11 mouse cellular contexts compared by ENCODE assay signal in the genomic region with DNA sequence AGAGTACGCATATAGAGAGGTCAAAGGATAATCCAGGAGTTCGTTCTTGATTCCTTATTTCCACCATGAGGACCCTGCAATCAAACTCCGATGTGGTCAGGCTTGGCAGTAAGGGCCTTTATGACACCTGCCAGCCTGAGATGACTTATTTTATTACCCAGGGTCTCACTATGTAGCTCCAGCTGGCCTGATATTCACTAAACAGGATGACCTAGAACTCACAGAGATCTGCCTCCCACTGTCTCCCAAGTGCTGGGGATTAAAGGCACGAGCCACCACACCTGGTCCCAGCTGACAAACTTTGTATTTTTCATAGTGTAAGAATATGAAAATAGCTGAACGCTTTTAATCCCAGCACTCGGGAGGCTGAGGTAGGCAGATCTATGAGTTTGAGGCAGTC. TPM values are rescaled to one million over a fixed set of nuclear protein-coding genes. Genes with fewer than 3 reads are reported as not detected.
DNase-seq lines count a peak whose midpoint lies in the region; ATAC-seq and TF ChIP-seq lines count a peak whose summit lies in the region.
"Had no signal": no experiment of that assay in that cellular context is flagged by ENCODE, and none has a peak within 500 bp of the region (broad histone marks: within the 10 kb centered on the region; RNA-seq: fewer than 3 reads in every experiment).

No protein-coding gene starts in this region.

- H3K79me2 ChIP-seq in heart, adult 2 months (replicated peaks; ENCODE audit: control insufficient read depth, insufficient read depth, low read length), result no peaks in the 10 kb centered on the region

- H3K27me3 ChIP-seq in heart, embryonic 11.5 days (ENCODE audit: control insufficient read depth, insufficient read depth, low read length), result no peaks in the 10 kb centered on the region; the same call in 1 of the 2 replicates
- no peaks in the 10 kb centered on the region for H3K27me3 ChIP-seq in heart, adult 2 months (ENCODE audit: control insufficient read depth, insufficient read depth, low read length)
- no peaks in the 10 kb centered on the region for H3K27me3 ChIP-seq in lung, embryonic 14.5 days (ENCODE audit: insufficient read depth, low read length)
- no peaks in the 10 kb centered on the region for H3K27me3 ChIP-seq in lung, postnatal 0 days (replicated peaks; ENCODE audit: insufficient read depth, low read length)
- H3K27me3 ChIP-seq in hindbrain, embryonic 16.5 days (replicated peaks; ENCODE audit: control insufficient read depth, insufficient read depth, low read length), result no peaks in the 10 kb centered on the region
- no peaks in the 10 kb centered on the region for H3K27me3 ChIP-seq in stomach, embryonic 15.5 days (replicated peaks)

- no peak for TF ChIP-seq POLR2A in heart, adult 2 months (IDR thresholded peaks at IDR 0.05; ENCODE audit: insufficient read depth, low read depth, low read length)

- no peaks in the 10 kb centered on the region for H3K36me3 ChIP-seq in heart, embryonic 11.5 days (ENCODE audit: control insufficient read depth, insufficient read depth, low read length)
- H3K36me3 ChIP-seq in heart, adult 2 months (ENCODE audit: control insufficient read depth, insufficient read depth, low read length), result no peaks in the 10 kb centered on the region
- no peaks in the 10 kb centered on the region for H3K36me3 ChIP-seq in lung, embryonic 14.5 days (ENCODE audit: insufficient read depth)
- H3K36me3 ChIP-seq in lung, postnatal 0 days (ENCODE audit: insufficient read depth, low read length), result no peaks in the 10 kb centered on the region
- H3K36me3 ChIP-seq in hindbrain, embryonic 16.5 days (ENCODE audit: control insufficient read depth, insufficient read depth, low read length), result no peaks in the 10 kb centered on the region
- no peaks in the 10 kb centered on the region for H3K36me3 ChIP-seq in stomach, embryonic 15.5 days

- TF ChIP-seq CTCF in heart, adult 2 months (IDR thresholded peaks at IDR 0.05), result no peak
- no peak for TF ChIP-seq CTCF in lung, embryonic 14.5 days (IDR thresholded peaks at IDR 0.05; ENCODE audit: low read depth)
- no peak for TF ChIP-seq CTCF in lung, postnatal 0 days (IDR thresholded peaks at IDR 0.05)

- WGBS in heart, embryonic 11.5 days (ENCODE audit: insufficient replicate concordance), result 67% methylated on average over 6 of the region's 6 CpGs
- WGBS in heart, adult 2 months, result 76% methylated on average over 6 of the region's 6 CpGs
- WGBS in lung, embryonic 14.5 days, result 64% methylated on average over 6 of the region's 6 CpGs
- 68% methylated on average over 6 of the region's 6 CpGs for WGBS in lung, postnatal 0 days
- WGBS in hindbrain, embryonic 16.5 days, result 66% methylated on average over 6 of the region's 6 CpGs
- WGBS in stomach, embryonic 15.5 days, result 60% methylated on average over 6 of the region's 6 CpGs

- H3K9ac ChIP-seq in heart, embryonic 11.5 days (ENCODE audit: low read depth, low read length), result no peak overlapping the region
- no peak overlapping the region for H3K9ac ChIP-seq in heart, adult 2 months (ENCODE audit: low read depth, low read length)
- no peak overlapping the region for H3K9ac ChIP-seq in lung, embryonic 14.5 days
- H3K9ac ChIP-seq in lung, postnatal 0 days (replicated peaks; ENCODE audit: low read depth), result no peak overlapping the region
- no peak overlapping the region for H3K9ac ChIP-seq in hindbrain, embryonic 16.5 days (ENCODE audit: low read depth, low read length)
- H3K9ac ChIP-seq in stomach, embryonic 15.5 days, result no peak overlapping the region
- H3K9ac ChIP-seq: liver, embryonic 14.5 days had no signal

- H3K4me2 ChIP-seq in heart, embryonic 11.5 days, result peak overlapping the region; percentile 70
- 0 out of 2 replicates have a peak overlapping the region, but pooled peaks have one; percentile 83 for H3K4me2 ChIP-seq in lung, embryonic 14.5 days
- no peak overlapping the region for H3K4me2 ChIP-seq in lung, postnatal 0 days (replicated peaks; ENCODE audit: low read depth, low read length)
- H3K4me2 ChIP-seq in hindbrain, embryonic 16.5 days (ENCODE audit: low read length), result peak overlapping the region; percentile 68
- 0 out of 2 replicates have a peak overlapping the region, but pooled peaks have one; percentile 69 for H3K4me2 ChIP-seq in stomach, embryonic 15.5 days

- H3K4me3 ChIP-seq in heart, embryonic 11.5 days (ENCODE audit: low read depth, low read length), result no peak overlapping the region
- H3K4me3 ChIP-seq in heart, adult 2 months, result no peak overlapping the region
- H3K4me3 ChIP-seq in lung, embryonic 14.5 days (ENCODE audit: low read depth, low read length), result no peak overlapping the region
- H3K4me3 ChIP-seq in lung, postnatal 0 days (ENCODE audit: low read depth, low read length), result no peak overlapping the region
- no peak overlapping the region; the same call in 1 of the 2 replicates for H3K4me3 ChIP-seq in hindbrain, embryonic 16.5 days (ENCODE audit: low read length)
- no peak overlapping the region for H3K4me3 ChIP-seq in stomach, embryonic 15.5 days (replicated peaks)

- TF ChIP-seq EP300 in heart, adult 2 months (IDR thresholded peaks at IDR 0.05; ENCODE audit: insufficient read depth, low read depth, low read length), result no peak
- TF ChIP-seq EP300 in lung, postnatal 0 days (IDR thresholded peaks at IDR 0.05), result no peak

- no peaks in the 10 kb centered on the region for H3K9me3 ChIP-seq in heart, embryonic 11.5 days (replicated peaks; ENCODE audit: control insufficient read depth, low read length)
- no peaks in the 10 kb centered on the region for H3K9me3 ChIP-seq in lung, embryonic 14.5 days (ENCODE audit: low read depth, low read length)
- no peaks in the 10 kb centered on the region for H3K9me3 ChIP-seq in lung, postnatal 0 days (ENCODE audit: low read length)
- H3K9me3 ChIP-seq in hindbrain, embryonic 16.5 days (ENCODE audit: control insufficient read depth, low read length), result no peaks in the 10 kb centered on the region
- H3K9me3 ChIP-seq in stomach, embryonic 15.5 days, result no peaks in the 10 kb centered on the region

- DNase-seq in heart, adult 2 months, result no peak
- DNase-seq in lung, embryonic 14.5 days, result no peak
- no peak for DNase-seq in lung, postnatal 0 days (ENCODE audit: low spot score)
- no peak for DNase-seq in left cerebral cortex, adult 18-20 months (ENCODE audit: low spot score in 2 of 2)
- DNase-seq in ovary, postnatal 36 days (ENCODE audit: low spot score), result no peak

- 0 out of 2 replicates have a peak, but pooled peaks cover 2% of the 10 kb centered on the region for H3K4me1 ChIP-seq in heart, embryonic 11.5 days (ENCODE audit: control insufficient read depth, insufficient read depth, low read length)
- H3K4me1 ChIP-seq in heart, adult 2 months (ENCODE audit: control insufficient read depth, insufficient read depth, low read length), result peaks cover 1% of the 10 kb centered on the region; the same call in 1 of the 2 replicates
- H3K4me1 ChIP-seq in lung, embryonic 14.5 days (ENCODE audit: insufficient read depth), result no peaks in the 10 kb centered on the region
- H3K4me1 ChIP-seq in lung, postnatal 0 days (ENCODE audit: insufficient read depth, low read depth, low read length), result peaks cover 7% of the 10 kb centered on the region; the same call in 1 of the 2 replicates
- H3K4me1 ChIP-seq in hindbrain, embryonic 16.5 days (ENCODE audit: control insufficient read depth, insufficient read depth, low read depth, low read length), result 0 out of 2 replicates have a peak, but pooled peaks cover 5% of the 10 kb centered on the region
- H3K4me1 ChIP-seq in stomach, embryonic 15.5 days, result 0 out of 2 replicates have a peak, but pooled peaks cover 4% of the 10 kb centered on the region

- intact Hi-C loops in heart, adult 2 months (cut with DNase I), result no loop called here

- no peak for ATAC-seq in heart, embryonic 11.5 days (replicated peaks; ENCODE audit: insufficient number of reproducible peaks, low FRiP score, low TSS enrichment)
- no peak for ATAC-seq in lung, embryonic 14.5 days (ENCODE audit: insufficient read depth)
- no peak for ATAC-seq in lung, postnatal 0 days
- no peak for ATAC-seq in hindbrain, embryonic 16.5 days
- ATAC-seq in stomach, embryonic 15.5 days (ENCODE audit: insufficient read depth, low FRiP score, low read depth), result no peak

- H3K27ac ChIP-seq in heart, embryonic 11.5 days (ENCODE audit: low read depth, low read length), result no peak overlapping the region
- H3K27ac ChIP-seq in heart, adult 2 months, result no peak overlapping the region
- H3K27ac ChIP-seq in lung, embryonic 14.5 days (ENCODE audit: low read depth), result no peak overlapping the region
- no peak overlapping the region for H3K27ac ChIP-seq in lung, postnatal 0 days (ENCODE audit: low read length)
- H3K27ac ChIP-seq in hindbrain, embryonic 16.5 days (ENCODE audit: low read depth, low read length), result peak overlapping the region; percentile 87; the same call in 1 of the 2 replicates
- no peak overlapping the region for H3K27ac ChIP-seq in stomach, embryonic 15.5 days
- H3K27ac ChIP-seq: liver, embryonic 14.5 days had no signal

RNA-seq across cellular contexts. Expression of a gene that starts 0.6 kb away (rescaled TPM):
- 4.3 TPM in 2 replicates for polyA plus RNA-seq in heart, embryonic 11.5 days (2014; fragmentation: Nextera tagmentation; extraction: Ambion mirVana)
- total RNA-seq in heart, adult 2 months (2021), result 1 to 10 TPM; 3.5 TPM
- 2.1 and 2.9 TPM in 2 replicates for polyA plus RNA-seq in heart, adult 2 months (2012; rRNA removed)
- polyA plus RNA-seq in lung, embryonic 14.5 days (2014; fragmentation: Nextera tagmentation; extraction: Ambion mirVana), result 2.7 and 4.1 TPM in 2 replicates
- 1.9 and 2.3 TPM in 2 replicates for polyA plus RNA-seq in lung, postnatal 0 days (2015; fragmentation: Nextera tagmentation; extraction: Ambion mirVana)
- 56.9 and 60.3 TPM in 2 replicates for polyA plus RNA-seq in hindbrain, embryonic 16.5 days (2015; fragmentation: Nextera tagmentation; extraction: Ambion mirVana)
- polyA plus RNA-seq in stomach, embryonic 15.5 days (2015; fragmentation: Nextera tagmentation; extraction: Ambion mirVana), result 3.4 and 3.8 TPM in 2 replicates
- total RNA-seq in left cerebral cortex, adult 18-20 months (2021), result 10 to 100 TPM; 48.6 to 54.5 TPM

RNA-seq across cellular contexts. Expression of a gene that starts 15.2 kb away (rescaled TPM):
- 0.46 and 0.70 TPM in 2 replicates for polyA plus RNA-seq in heart, embryonic 11.5 days (2014; fragmentation: Nextera tagmentation; extraction: Ambion mirVana)
- total RNA-seq in heart, adult 2 months (2021), result 1 to 10 TPM; 1.3 to 1.5 TPM
- 3.1 and 4.0 TPM in 2 replicates for polyA plus RNA-seq in heart, adult 2 months (2012; rRNA removed)
- 0.84 and 1.0 TPM in 2 replicates for polyA plus RNA-seq in lung, embryonic 14.5 days (2014; fragmentation: Nextera tagmentation; extraction: Ambion mirVana)
- 0.24 and 0.56 TPM in 2 replicates for polyA plus RNA-seq in lung, postnatal 0 days (2015; fragmentation: Nextera tagmentation; extraction: Ambion mirVana)
- 8.7 and 11.2 TPM in 2 replicates for polyA plus RNA-seq in hindbrain, embryonic 16.5 days (2015; fragmentation: Nextera tagmentation; extraction: Ambion mirVana)
- 2.0 and 2.6 TPM in 2 replicates for polyA plus RNA-seq in stomach, embryonic 15.5 days (2015; fragmentation: Nextera tagmentation; extraction: Ambion mirVana)
- 100 to 1,000 TPM; 158 to 160 TPM for total RNA-seq in left cerebral cortex, adult 18-20 months (2021)

RNA-seq across cellular contexts. Expression of a gene that starts 16.0 kb away (rescaled TPM):
- 6.2 TPM in 2 replicates for polyA plus RNA-seq in heart, embryonic 11.5 days (2014; fragmentation: Nextera tagmentation; extraction: Ambion mirVana)
- total RNA-seq in heart, adult 2 months (2021), result 10 to 100 TPM; 14.3 to 28.1 TPM
- polyA plus RNA-seq in heart, adult 2 months (2012; rRNA removed), result 24.4 and 26.7 TPM in 2 replicates
- 15.9 and 18.0 TPM in 2 replicates for polyA plus RNA-seq in lung, embryonic 14.5 days (2014; fragmentation: Nextera tagmentation; extraction: Ambion mirVana)
- 12.3 and 14.2 TPM in 2 replicates for polyA plus RNA-seq in lung, postnatal 0 days (2015; fragmentation: Nextera tagmentation; extraction: Ambion mirVana)
- polyA plus RNA-seq in hindbrain, embryonic 16.5 days (2015; fragmentation: Nextera tagmentation; extraction: Ambion mirVana), result 9.3 and 9.5 TPM in 2 replicates
- polyA plus RNA-seq in stomach, embryonic 15.5 days (2015; fragmentation: Nextera tagmentation; extraction: Ambion mirVana), result 19.7 and 23.5 TPM in 2 replicates
- total RNA-seq in left cerebral cortex, adult 18-20 months (2021), result 10 to 100 TPM; 14.2 to 16.7 TPM
- polyA plus RNA-seq: inflammation-experienced regulatory T-cells, adult 6 months had no signal

RNA-seq across cellular contexts. Expression of a gene that starts 20.1 kb away (rescaled TPM):
- 0.13 and 0.39 TPM in 2 replicates for polyA plus RNA-seq in heart, embryonic 11.5 days (2014; fragmentation: Nextera tagmentation; extraction: Ambion mirVana)
- total RNA-seq in heart, adult 2 months (2021), result not detected
- 0.14 TPM in 1 of 2 replicates, not detected in the other for polyA plus RNA-seq in heart, adult 2 months (2012; rRNA removed)
- 0.11 TPM in 1 of 2 replicates, not detected in the other for polyA plus RNA-seq in lung, embryonic 14.5 days (2014; fragmentation: Nextera tagmentation; extraction: Ambion mirVana)
- 0.06 and 0.20 TPM in 2 replicates for polyA plus RNA-seq in lung, postnatal 0 days (2015; fragmentation: Nextera tagmentation; extraction: Ambion mirVana)
- polyA plus RNA-seq in hindbrain, embryonic 16.5 days (2015; fragmentation: Nextera tagmentation; extraction: Ambion mirVana), result 0.32 and 0.60 TPM in 2 replicates
- polyA plus RNA-seq in stomach, embryonic 15.5 days (2015; fragmentation: Nextera tagmentation; extraction: Ambion mirVana), result 0.19 and 0.34 TPM in 2 replicates
- total RNA-seq in left cerebral cortex, adult 18-20 months (2021), result under 1 TPM in 1 of 2 experiments, not detected in 1; 0.28 TPM
- total RNA-seq: layer of hippocampus, postnatal 10 days had no signal
- polyA plus RNA-seq: liver, embryonic 14.5 days had no signal

RNA-seq across cellular contexts. Expression of a gene that starts 35.4 kb away (rescaled TPM):
- polyA plus RNA-seq in heart, embryonic 11.5 days (2014; fragmentation: Nextera tagmentation; extraction: Ambion mirVana), result 82.1 and 83.5 TPM in 2 replicates
- 10 to 100 TPM; 22.7 to 23.6 TPM for total RNA-seq in heart, adult 2 months (2021)
- 14.2 and 17.2 TPM in 2 replicates for polyA plus RNA-seq in heart, adult 2 months (2012; rRNA removed)
- 89.8 and 96.0 TPM in 2 replicates for polyA plus RNA-seq in lung, embryonic 14.5 days (2014; fragmentation: Nextera tagmentation; extraction: Ambion mirVana)
- polyA plus RNA-seq in lung, postnatal 0 days (2015; fragmentation: Nextera tagmentation; extraction: Ambion mirVana), result 25.8 TPM in 2 replicates
- polyA plus RNA-seq in hindbrain, embryonic 16.5 days (2015; fragmentation: Nextera tagmentation; extraction: Ambion mirVana), result 79.6 and 80.2 TPM in 2 replicates
- polyA plus RNA-seq in stomach, embryonic 15.5 days (2015; fragmentation: Nextera tagmentation; extraction: Ambion mirVana), result 58.5 and 64.0 TPM in 2 replicates
- 10 to 100 TPM; 44.5 to 53.3 TPM for total RNA-seq in left cerebral cortex, adult 18-20 months (2021)

Comparison
In these comparisons a context has a peak if more than half of its experiments do, and no peak if none do; other contexts are left out.
1. RNA of a gene that starts 0.6 kb away (polyA plus RNA-seq): 56.9 to 60.3 TPM in hindbrain, embryonic 16.5 days; 4.3 TPM in heart, embryonic 11.5 days, 2.7 to 4.1 TPM in lung, embryonic 14.5 days, 3.4 to 3.8 TPM in stomach, embryonic 15.5 days, 2.1 to 2.9 TPM in heart, adult 2 months and 1.9 to 2.3 TPM in lung, postnatal 0 days; every median in the first group is over 10 times any median in the second.